Mouse (Mus musculus) Patski (cell line): ENCODE results near the gene Nppa. TPM values are rescaled to one million over a fixed set of nuclear protein-coding genes. Genes with fewer than 3 reads are reported as not detected.

Experiments used
- ATAC-seq: fragments of 100-300 bp; one replicate; pipeline ENCODE4 v1.8.0; 2021
- CTCF ChIA-PET: fragments of 350-600 bp; sonication (Branson Sonifier 250); formaldehyde crosslinking; loops from one replicate; lab custom pipeline; 2022; ENCODE audit warnings: inconsistent platforms; lab: Charles Lee
- POLR2A ChIA-PET: fragments of 350-600 bp; sonication (Branson Sonifier 250); formaldehyde crosslinking; loops from one replicate; lab custom pipeline; 2022; ENCODE audit warnings: antibody characterized with exemption, inconsistent platforms; lab: Charles Lee
- DNase-seq: peaks from one replicate; pipeline ENCODE4 v3.0.0-alpha.2; 2011; ENCODE audit warnings: low read depth, low spot score
- H3K27me3 ChIP-seq: fragments of 371-371 bp; one replicate; pipeline ENCODE4 v1.5.1; 2021
- CTCF ChIP-seq: fragments of 100-300 bp; IDR thresholded peaks from one replicate; pipeline ENCODE4 v1.5.1; 2021
- in situ Hi-C: fragments of 300-500 bp; cut with MboI; formaldehyde crosslinking; loops from 3 replicates; pipeline ENCODE4 v1.11.1; 2018; ENCODE audit warnings: low pct_unique_long_range_greater_than_20kb, mixed read lengths
- polyA plus RNA-seq: library from polyadenylated mRNA; unstranded; gene quantifications from one replicate; pipeline ENCODE4 v1.2.3, GENCODE M21; 2021

Nppa gene
- polyA plus RNA-seq, 1 experiment from 2014 or later = 0.31 TPM

DNA sequence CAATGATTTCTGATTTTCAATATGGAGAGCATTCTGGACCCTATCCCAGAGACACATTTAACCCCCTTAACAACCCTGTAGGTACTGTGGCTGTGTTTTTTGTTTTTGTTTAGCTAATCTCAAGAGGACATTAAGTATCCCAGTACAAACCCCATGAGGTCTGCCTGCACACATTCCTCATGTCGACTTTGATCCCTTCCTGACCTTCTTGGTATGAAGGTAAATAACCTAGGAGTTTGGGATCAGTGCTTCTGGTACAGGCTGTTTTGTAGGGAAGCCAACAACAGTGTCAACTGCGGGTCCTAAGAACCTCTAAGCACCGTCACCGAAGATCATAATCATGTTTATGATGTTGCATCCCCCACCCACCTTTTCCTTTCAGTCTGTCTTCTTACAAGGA, 22.8 kb upstream of the Nppa start:
- ATAC-seq = no peak
- in situ Hi-C loops = no loop called here
- no peak for DNase-seq
- no peak for TF ChIP-seq CTCF
- ChIA-PET POLR2A (no interaction called here), CTCF (no interaction called here)
- no peaks in the 10 kb centered on the region for H3K27me3 ChIP-seq

DNA sequence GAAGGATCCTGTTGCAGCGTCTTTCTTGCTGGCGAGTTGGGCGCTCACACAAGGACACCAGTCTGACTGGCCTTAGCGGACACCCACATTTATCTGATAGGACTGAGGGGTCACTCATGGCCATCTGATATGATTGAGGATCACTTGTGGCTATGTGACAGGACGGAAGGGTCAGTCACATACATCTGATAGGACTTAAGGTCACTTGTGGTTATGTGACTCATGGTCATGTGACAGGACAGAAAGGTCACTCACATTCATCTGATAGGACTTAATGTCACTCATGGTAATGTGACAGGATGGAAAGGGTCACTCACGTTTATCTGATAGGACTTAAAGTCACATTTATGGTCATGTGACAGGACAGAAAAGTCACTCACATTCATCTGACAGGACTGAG, 22.1 kb upstream of the Nppa start:
- ATAC-seq (no peak), DNase-seq (no peak)
- no peaks in the 10 kb centered on the region for H3K27me3 ChIP-seq
- TF ChIP-seq CTCF = no peak
- POLR2A ChIA-PET = no interaction called here
- in situ Hi-C loops = no loop called here
- CTCF ChIA-PET = no interaction called here

DNA sequence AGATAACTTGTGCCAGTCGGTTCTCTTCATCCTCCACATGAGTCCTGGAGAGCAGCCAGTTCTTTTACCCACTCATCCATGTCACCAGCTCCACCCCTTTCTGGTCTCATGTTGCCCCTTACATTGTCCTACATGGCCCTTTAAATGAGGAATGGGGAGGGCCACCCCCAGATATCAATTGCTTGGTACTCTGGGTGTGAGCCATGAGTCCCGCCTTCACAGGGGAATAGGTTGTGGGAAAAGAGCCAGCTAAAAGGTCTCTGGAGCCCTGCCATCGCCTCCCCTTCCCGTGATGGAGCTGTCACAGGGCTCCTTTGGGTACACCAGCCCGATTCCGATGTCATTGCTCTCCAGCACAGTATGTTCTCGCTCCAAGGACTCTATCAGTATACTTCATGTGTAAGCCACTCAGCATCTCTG, 21.1 kb upstream of the Nppa start:
- ChIA-PET CTCF (no interaction called here), POLR2A (no interaction called here)
- no peak for DNase-seq
- H3K27me3 ChIP-seq = no peaks in the 10 kb centered on the region
- ATAC-seq = no peak
- in situ Hi-C loops = no loop called here
- TF ChIP-seq CTCF = no peak

DNA sequence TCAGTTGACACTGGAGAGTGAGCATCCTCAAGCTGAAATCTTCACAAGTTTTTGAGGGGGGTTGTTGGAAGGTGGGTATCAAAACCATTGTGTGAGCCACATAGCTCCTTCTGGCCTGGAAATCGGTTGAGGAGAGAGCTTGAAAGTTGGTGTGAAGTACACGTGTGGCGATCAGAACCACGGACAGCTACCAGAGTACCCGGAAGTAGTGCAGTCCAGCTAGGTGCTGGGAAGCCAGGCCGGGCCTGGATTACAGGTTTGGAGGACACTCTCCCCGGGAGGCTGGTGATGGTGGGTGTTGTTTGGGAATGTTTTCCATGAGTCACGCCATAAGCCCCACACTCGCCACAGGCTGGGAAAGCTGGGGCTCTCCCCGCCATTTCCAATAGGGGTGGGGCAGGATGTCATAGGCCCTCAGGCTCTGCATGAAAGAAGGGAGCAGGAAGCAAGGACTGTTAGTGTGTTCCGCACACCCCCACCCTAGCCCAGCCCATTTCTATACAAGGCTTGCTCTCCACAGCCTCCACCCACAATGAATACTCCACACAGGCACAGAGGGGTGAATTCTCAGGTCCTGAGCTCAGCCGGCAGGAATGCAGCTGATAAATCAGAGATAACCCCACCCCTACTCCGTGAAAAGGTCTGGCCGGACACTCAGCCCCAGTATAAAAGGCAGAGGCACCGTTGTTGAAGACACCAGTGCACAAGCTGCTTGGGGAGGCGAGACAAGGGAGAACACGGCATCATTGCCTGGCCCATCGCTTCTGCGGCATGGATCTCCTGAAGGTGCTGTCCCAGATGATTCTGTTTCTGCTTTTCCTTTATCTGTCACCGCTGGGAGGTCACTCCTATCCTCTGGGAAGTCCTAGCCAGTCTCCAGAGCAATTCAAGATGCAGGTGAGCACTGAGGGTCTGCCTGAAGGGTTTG, 15.1 kb upstream of the Nppa start, which contains the start of gene Nppb:
TSS of gene Nppb (plus strand) at position 584 of the 928 bp plus-strand sequence.
- TF ChIP-seq CTCF = no peak
- DNase-seq (no peak), ATAC-seq (peak; percentile 60)
- in situ Hi-C loops = no loop called here
- ChIA-PET POLR2A (interaction anchor here (1.3 kb wide), 1 partner anchor 23 kb away, joined by 3 read pairs; no protein-coding TSS in a partner anchor), CTCF (interaction anchor here (0.8 to 1.7 kb wide), 4 partner anchors 10 to 30 kb away, joined by 3 to 5 read pairs (median 3); no protein-coding TSS in a partner anchor)
- H3K27me3 ChIP-seq = no peaks in the 10 kb centered on the region

DNA sequence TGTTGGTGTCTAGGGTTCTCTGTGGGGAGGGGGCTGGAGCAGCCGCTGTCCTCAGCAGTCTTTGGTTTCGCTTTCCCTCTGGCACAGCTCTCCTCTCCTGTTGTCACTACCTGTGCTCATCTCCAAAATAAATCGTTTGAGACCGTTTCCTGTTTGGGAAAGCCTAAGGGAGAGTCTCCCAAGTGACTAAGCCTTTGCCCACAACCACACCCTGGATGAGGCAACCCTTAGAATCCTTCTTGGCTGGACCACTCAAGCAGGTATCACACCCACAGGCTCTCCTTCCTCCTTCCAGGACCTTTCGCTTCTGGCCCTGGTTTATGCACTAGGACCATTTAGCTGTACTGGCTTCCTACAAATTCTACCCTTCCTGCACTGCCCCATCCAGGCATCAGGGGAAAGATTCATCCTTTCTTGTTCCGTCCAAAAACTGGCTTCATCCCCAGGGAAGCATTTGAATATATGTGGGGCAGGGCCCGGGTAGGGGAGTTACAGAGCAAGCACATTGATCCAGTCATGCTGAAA, 6.9 kb upstream of the Nppa start:
- DNase-seq (no peak), ATAC-seq (no peak)
- ChIA-PET POLR2A (no interaction called here), CTCF (no interaction called here)
- no peak for TF ChIP-seq CTCF
- H3K27me3 ChIP-seq = no peaks in the 10 kb centered on the region
- in situ Hi-C loops = no loop called here

DNA sequence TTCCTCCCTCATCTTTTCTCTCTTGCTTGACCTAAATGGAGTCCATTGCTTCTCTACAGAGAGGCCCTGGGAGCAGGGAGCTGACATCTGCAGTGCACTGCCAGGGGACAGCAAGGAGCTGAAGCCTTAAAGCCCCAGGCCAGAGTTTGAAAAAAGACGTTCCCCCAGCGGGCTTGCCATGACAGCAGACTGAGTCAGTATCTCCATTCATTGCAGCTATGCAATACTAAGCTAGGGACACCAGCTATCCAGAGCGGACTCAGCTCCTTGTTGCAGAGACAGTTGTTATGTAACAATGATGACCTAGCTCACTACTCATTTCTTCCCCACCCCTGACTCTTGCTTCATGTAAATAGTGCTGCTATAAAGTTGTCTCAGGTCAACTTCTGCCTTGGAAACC, 5.2 kb upstream of the Nppa start:
- ATAC-seq = no peak
- ChIA-PET POLR2A (interaction anchor here (0.7 kb wide), 1 partner anchor 58 kb away, joined by 3 read pairs; no protein-coding TSS in a partner anchor), CTCF (no interaction called here)
- in situ Hi-C loops = no loop called here
- DNase-seq = no peak
- H3K27me3 ChIP-seq = no peaks in the 10 kb centered on the region
- TF ChIP-seq CTCF = no peak

DNA sequence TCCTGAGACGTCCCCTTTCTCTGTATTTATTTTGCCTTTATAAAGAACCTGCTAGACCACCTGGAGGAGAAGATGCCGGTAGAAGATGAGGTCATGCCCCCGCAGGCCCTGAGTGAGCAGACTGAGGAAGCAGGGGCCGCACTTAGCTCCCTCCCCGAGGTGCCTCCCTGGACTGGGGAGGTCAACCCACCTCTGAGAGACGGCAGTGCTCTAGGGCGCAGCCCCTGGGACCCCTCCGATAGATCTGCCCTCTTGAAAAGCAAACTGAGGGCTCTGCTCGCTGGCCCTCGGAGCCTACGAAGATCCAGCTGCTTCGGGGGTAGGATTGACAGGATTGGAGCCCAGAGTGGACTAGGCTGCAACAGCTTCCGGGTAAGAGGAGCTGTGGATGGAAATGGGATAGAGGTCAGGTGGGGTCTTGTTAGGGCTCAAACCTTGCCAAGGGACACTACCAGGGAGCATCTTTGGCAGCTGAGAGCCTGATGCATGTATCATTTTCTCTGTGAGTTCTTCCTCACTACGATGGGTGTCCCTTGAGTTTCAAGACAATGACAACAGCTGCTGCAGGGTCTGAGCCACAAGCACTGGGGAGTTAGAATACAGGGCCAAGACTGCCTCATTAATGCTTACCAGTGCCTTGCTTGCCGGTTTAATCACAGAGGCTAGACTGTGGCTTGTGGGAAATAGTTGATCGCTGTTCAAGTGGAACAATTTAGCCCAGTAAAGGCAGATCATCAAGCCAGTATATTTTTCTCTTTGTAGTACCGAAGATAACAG, 679 bp downstream of the Nppa start:
- ChIA-PET CTCF (interaction anchor here (0.9 to 1.5 kb wide), 4 partner anchors 14 to 40 kb away, joined by 3 to 8 read pairs (median 4); no protein-coding TSS in a partner anchor), POLR2A (no interaction called here)
- in situ Hi-C loops = loop anchor here (5.0 kb wide), 1 partner anchor 39 kb away; no protein-coding TSS in a partner anchor
- DNase-seq (no peak), ATAC-seq (peak; percentile 32)
- H3K27me3 ChIP-seq = no peaks in the 10 kb centered on the region
- no peak for TF ChIP-seq CTCF

DNA sequence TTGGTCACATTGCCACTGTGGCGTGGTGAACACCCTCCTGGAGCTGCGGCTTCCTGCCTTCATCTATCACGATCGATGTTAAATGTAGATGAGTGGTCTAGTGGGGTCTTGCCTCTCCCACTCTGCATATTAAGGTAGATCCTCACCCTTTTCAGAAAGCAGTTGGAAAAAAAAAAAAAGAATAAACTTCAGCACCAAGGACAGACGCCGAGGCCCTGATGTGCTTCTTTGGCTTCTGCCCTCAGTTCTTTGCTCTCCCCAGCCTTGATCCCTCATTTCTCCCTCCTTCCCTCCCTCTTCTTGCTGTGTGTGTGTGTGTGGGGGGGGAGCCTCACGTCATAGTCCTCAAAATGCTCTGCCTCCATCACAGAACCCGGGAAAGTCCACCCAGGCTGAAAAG, 1.3 kb downstream of the Nppa start:
- CTCF ChIA-PET = interaction anchor here (0.9 to 1.5 kb wide), 4 partner anchors 13 to 41 kb away, joined by 3 to 8 read pairs (median 4); no protein-coding TSS in a partner anchor
- POLR2A ChIA-PET = no interaction called here
- no peak for TF ChIP-seq CTCF
- no peak for DNase-seq
- no peaks in the 10 kb centered on the region for H3K27me3 ChIP-seq
- no peak for ATAC-seq
- in situ Hi-C loops = loop anchor here (5.0 kb wide), 1 partner anchor 40 kb away; no protein-coding TSS in a partner anchor

DNA sequence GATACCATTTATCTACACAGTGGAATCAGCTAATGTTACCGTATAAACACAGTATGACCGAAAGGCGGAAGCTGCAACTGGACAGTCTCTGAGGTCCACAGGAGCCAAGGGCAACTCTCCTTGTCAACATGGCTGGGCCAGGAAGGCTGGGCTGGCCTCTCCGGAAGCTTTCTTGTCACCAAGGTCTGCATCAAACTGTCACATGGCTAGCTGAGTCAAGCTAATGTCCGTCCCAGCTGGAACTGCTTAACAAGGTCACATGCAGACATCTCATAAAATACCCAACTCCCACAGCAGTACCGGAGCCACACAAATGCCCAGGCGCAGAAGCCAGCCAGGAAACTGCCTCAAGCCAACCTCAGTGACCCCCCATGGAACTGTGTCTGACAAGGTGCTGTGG, 3.8 kb downstream of the Nppa start:
- POLR2A ChIA-PET = no interaction called here
- TF ChIP-seq CTCF = no peak
- in situ Hi-C loops = loop anchor here (5.0 kb wide), 1 partner anchor 42 kb away; no protein-coding TSS in a partner anchor

DNA sequence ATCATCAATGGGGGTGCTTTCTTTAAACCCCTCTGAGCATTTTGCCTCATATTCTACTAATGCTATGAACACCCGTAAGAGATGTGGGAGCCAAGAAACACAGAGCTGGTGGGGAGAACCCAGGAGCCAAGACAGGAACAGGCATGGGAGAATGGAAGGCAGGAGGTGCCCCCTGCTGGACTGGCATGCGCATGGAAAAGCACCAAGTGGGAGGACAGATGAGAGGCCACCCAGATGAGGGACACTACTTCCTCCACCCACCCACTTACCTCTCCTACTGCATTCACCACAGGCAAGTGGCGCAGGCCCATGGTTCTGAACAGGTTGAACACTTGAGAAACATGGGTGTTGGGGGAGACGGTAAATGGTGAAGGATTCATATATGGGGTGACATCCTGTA, 7.9 kb downstream of the Nppa start:
- in situ Hi-C loops = no loop called here
- H3K27me3 ChIP-seq = no peaks in the 10 kb centered on the region

More for the DNA sequence above, 3.8 kb downstream of the Nppa start:
- CTCF ChIA-PET = interaction anchor here (1.1 to 1.3 kb wide), 2 partner anchors 10 to 44 kb away, joined by 3 to 10 read pairs; no protein-coding TSS in a partner anchor
- DNase-seq (no peak), ATAC-seq (no peak)
- H3K27me3 ChIP-seq = no peaks in the 10 kb centered on the region

More for the DNA sequence above, 7.9 kb downstream of the Nppa start:
- ChIA-PET CTCF (interaction anchor here (0.9 to 1.5 kb wide), 3 partner anchors 8 to 48 kb away, joined by 3 to 8 read pairs (median 3); no protein-coding TSS in a partner anchor), POLR2A (interaction anchor here (0.6 kb wide), 1 partner anchor 48 kb away, joined by 7 read pairs; no protein-coding TSS in a partner anchor)
- TF ChIP-seq CTCF = no peak
- no peak for ATAC-seq
- no peak for DNase-seq
